Mouse (Mus musculus): ENCODE data around the gene Slc2a3.

GRCm38 (mm10) chr6:122755913-122756312 is 45.5 kb downstream of the Slc2a3 start:
- no peak for TF ChIP-seq CTCF (IDR thresholded peaks at IDR 0.05; ENCODE audit: extremely low read depth, insufficient read depth, low read length)
- no peak for TF ChIP-seq POLR2A (IDR thresholded peaks at IDR 0.05; ENCODE audit: extremely low read depth, insufficient read depth, low read length)
